ENCODE assay signal across 9 mouse cellular contexts in the genomic region with DNA sequence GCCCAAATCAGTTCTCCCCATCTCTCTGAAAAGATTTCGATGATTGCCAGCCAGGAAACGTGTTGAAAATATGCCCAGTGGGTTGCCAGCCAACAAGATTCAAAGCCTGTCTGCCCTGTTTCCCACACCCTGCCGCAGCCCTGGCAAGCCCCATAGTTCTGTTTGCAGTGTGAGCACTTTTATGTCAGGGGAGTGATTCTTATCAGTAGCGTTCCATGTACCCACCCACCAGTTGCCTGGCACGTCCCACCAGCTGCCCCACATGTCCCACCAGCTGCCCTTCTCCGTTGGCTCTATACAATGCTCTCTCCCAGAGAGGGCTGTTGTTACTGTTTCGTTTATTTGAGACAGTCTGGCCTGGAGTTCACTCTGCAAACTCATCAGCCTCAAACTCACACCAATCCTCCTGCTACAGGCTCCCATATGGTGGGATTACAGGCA. TPM values are rescaled to one million over a fixed set of nuclear protein-coding genes. Genes with fewer than 3 reads are reported as not detected.
A peak's percentile ranks its signal among the peaks of the same experiment; 100 is the strongest.
DNase-seq lines count a peak whose midpoint lies in the region; ATAC-seq lines count a peak whose summit lies in the region.
"Had no signal": no experiment of that assay in that cellular context is flagged by ENCODE, and none has a peak within 500 bp of the region (broad histone marks: within the 10 kb centered on the region; RNA-seq: fewer than 3 reads in every experiment).

No protein-coding gene starts in this region.

- H3K4me1 ChIP-seq in heart, embryonic 11.5 days (ENCODE audit: control insufficient read depth, insufficient read depth, low read length), result peaks cover 17% of the 10 kb centered on the region

- H3K4me3 ChIP-seq in heart, embryonic 11.5 days (ENCODE audit: low read depth, low read length), result no peak overlapping the region
- H3K4me3 ChIP-seq in macrophage (ENCODE audit: inconsistent target), result no peak overlapping the region

- ATAC-seq in heart, embryonic 11.5 days (replicated peaks; ENCODE audit: insufficient number of reproducible peaks, low FRiP score, low TSS enrichment), result no peak
- ATAC-seq in erythroid progenitor cell, adult 5-6 weeks (replicated peaks; ENCODE audit: low FRiP score, poor library complexity, severe bottlenecking), result no peak
- ATAC-seq: Patski had no signal

- no peak for DNase-seq in heart, adult 9 months (ENCODE audit: low spot score in 2 of 2)
- peak; percentile 6 for DNase-seq in T-cell, adult 2 months (ENCODE audit: low spot score)
- peak; percentile 38 to 52 for DNase-seq in frontal cortex, postnatal 36 days (ENCODE audit: low spot score in 2 of 2)
- DNase-seq in layer of hippocampus, adult 8-10 months (ENCODE audit: low spot score in 2 of 2), result peak; percentile 71 to 81
- DNase-seq in thymus, adult 18-20 months, result peak; percentile 19 to 28

- peaks cover 4% of the 10 kb centered on the region; the same call in 1 of the 2 replicates for H3K27me3 ChIP-seq in heart, embryonic 11.5 days (ENCODE audit: control insufficient read depth, insufficient read depth, low read length)
- H3K27me3 ChIP-seq: Patski had no signal

- H3K36me3 ChIP-seq in heart, embryonic 11.5 days (ENCODE audit: control insufficient read depth, insufficient read depth, low read length), result no peaks in the 10 kb centered on the region
- no peaks in the 10 kb centered on the region for H3K36me3 ChIP-seq in macrophage (ENCODE audit: inconsistent target)

- H3K79me2 ChIP-seq in macrophage (ENCODE audit: inconsistent target), result peaks cover 66% of the 10 kb centered on the region; the same call in 1 of the 2 replicates

- H3K4me2 ChIP-seq in heart, embryonic 11.5 days, result peak overlapping the region; percentile 53; the same call in 1 of the 2 replicates

- no peaks in the 10 kb centered on the region for H3K9me3 ChIP-seq in heart, embryonic 11.5 days (replicated peaks; ENCODE audit: control insufficient read depth, low read length)

- no peak overlapping the region for H3K9ac ChIP-seq in heart, embryonic 11.5 days (ENCODE audit: low read depth, low read length)

- 30% methylated on average over 7 of the region's 7 CpGs for WGBS in heart, embryonic 11.5 days (ENCODE audit: insufficient replicate concordance)
- 20% methylated on average over 7 of the region's 7 CpGs for WGBS in macrophage (ENCODE audit: missing documents)

- H3K27ac ChIP-seq in heart, embryonic 11.5 days (ENCODE audit: low read depth, low read length), result no peak overlapping the region
- peak overlapping the region; percentile 99 for H3K27ac ChIP-seq in macrophage

RNA-seq across cellular contexts. Expression of a gene that starts 0.7 kb away (rescaled TPM):
- polyA plus RNA-seq in heart, embryonic 11.5 days (2014; fragmentation: Nextera tagmentation; extraction: Ambion mirVana), result 1.9 and 2.7 TPM in 2 replicates
- 1 to 10 TPM in 2 of 4 experiments, under 1 TPM in 1, not detected in 1; 0.79 to 2.8 (median 2.6) TPM for total RNA-seq in layer of hippocampus, adult 8-10 months (2022)
- 1,000 to 10,000 TPM in 5 of 26 experiments, 100 to 1,000 TPM in 21; 180 to 1,623 (median 610) TPM for total RNA-seq in macrophage (2018; cell fraction: chromatin; rRNA removed)
- total RNA-seq in macrophage (2018; cell fraction: cytosol; rRNA removed), result 1,000 to 10,000 TPM; 1,563 to 6,453 (median 4,259) TPM
- 1,000 to 10,000 TPM in 13 of 26 experiments, 100 to 1,000 TPM in 13; 652 to 1,966 (median 982) TPM for total RNA-seq in macrophage (2018; cell fraction: nucleus; rRNA removed)
- 3,973 to 5,612 TPM (median 5,299 TPM) in 3 replicates for polyA plus RNA-seq in macrophage (2018)
- 62.3 and 88.4 TPM in 2 replicates for total RNA-seq in erythroid progenitor cell, adult 5-6 weeks (2015; ENCODE audit: low replicate concordance)
- total RNA-seq in erythroid progenitor cell, adult 5-6 weeks (2017; ENCODE audit: low replicate concordance), result 15.1 and 15.7 TPM in 2 replicates

RNA-seq across cellular contexts. Expression of a gene that starts 51.3 kb away (rescaled TPM):
- 47.8 and 47.9 TPM in 2 replicates for polyA plus RNA-seq in heart, embryonic 11.5 days (2014; fragmentation: Nextera tagmentation; extraction: Ambion mirVana)
- 1 to 10 TPM in 1 of 4 experiments, under 1 TPM in 2, not detected in 1; 0.52 to 1.4 (median 0.70) TPM for total RNA-seq in layer of hippocampus, adult 8-10 months (2022)
- 10 to 100 TPM in 6 of 26 experiments, 1 to 10 TPM in 19, under 1 TPM in 1; 0.48 to 51.0 (median 6.6) TPM for total RNA-seq in macrophage (2018; cell fraction: chromatin; rRNA removed)
- 1 to 10 TPM; 1.7 to 6.5 (median 3.3) TPM for total RNA-seq in macrophage (2018; cell fraction: cytosol; rRNA removed)
- total RNA-seq in macrophage (2018; cell fraction: nucleus; rRNA removed), result 10 to 100 TPM in 1 of 26 experiments, 1 to 10 TPM in 23, under 1 TPM in 2; 0.64 to 30.6 (median 3.3) TPM
- polyA plus RNA-seq in macrophage (2018), result 0.40 to 11.8 TPM (median 7.6 TPM) in 3 replicates
- 394 and 480 TPM in 2 replicates for total RNA-seq in erythroid progenitor cell, adult 5-6 weeks (2015; ENCODE audit: low replicate concordance)
- 402 and 449 TPM in 2 replicates for total RNA-seq in erythroid progenitor cell, adult 5-6 weeks (2017; ENCODE audit: low replicate concordance)

Comparison
In these comparisons a context has a peak if more than half of its experiments do, and no peak if none do; other contexts are left out.
1. DNase-seq: peak in T-cell, adult 2 months (single experiment), frontal cortex, postnatal 36 days (2 of 2), layer of hippocampus, adult 8-10 months (2 of 2) and thymus, adult 18-20 months (2 of 2); none in heart, adult 9 months (0 of 2).
2. RNA of a gene that starts 0.7 kb away (total RNA-seq): 15.1 to 88.4 TPM in erythroid progenitor cell, adult 5-6 weeks; 0.79 to 2.8 TPM in layer of hippocampus, adult 8-10 months; every median in the first group is over 4 times any median in the second.
3. RNA of a gene that starts 51.3 kb away (total RNA-seq): 394 to 480 TPM in erythroid progenitor cell, adult 5-6 weeks; 0.52 to 1.4 TPM in layer of hippocampus, adult 8-10 months; every median in the first group is over 100 times any median in the second.